Mouse (Mus musculus) ES-Bruce4 (cell line): ENCODE results near the gene Sptbn4.

Experiments used
- CTCF ChIP-seq: IDR thresholded peaks from one replicate; pipeline ENCODE4 v1.8.1; 2011; ENCODE audit warnings: low read depth, low read length
- EP300 ChIP-seq: IDR thresholded peaks from 2 replicates; pipeline ENCODE4 v1.6.1; 2011; ENCODE audit warnings: low read depth, low read length; ENCODE audit not compliant: insufficient read depth
- POLR2A ChIP-seq: IDR thresholded peaks from one replicate; pipeline ENCODE4 v1.8.1; 2011; ENCODE audit warnings: low read length; ENCODE audit not compliant: insufficient read depth

DNA sequence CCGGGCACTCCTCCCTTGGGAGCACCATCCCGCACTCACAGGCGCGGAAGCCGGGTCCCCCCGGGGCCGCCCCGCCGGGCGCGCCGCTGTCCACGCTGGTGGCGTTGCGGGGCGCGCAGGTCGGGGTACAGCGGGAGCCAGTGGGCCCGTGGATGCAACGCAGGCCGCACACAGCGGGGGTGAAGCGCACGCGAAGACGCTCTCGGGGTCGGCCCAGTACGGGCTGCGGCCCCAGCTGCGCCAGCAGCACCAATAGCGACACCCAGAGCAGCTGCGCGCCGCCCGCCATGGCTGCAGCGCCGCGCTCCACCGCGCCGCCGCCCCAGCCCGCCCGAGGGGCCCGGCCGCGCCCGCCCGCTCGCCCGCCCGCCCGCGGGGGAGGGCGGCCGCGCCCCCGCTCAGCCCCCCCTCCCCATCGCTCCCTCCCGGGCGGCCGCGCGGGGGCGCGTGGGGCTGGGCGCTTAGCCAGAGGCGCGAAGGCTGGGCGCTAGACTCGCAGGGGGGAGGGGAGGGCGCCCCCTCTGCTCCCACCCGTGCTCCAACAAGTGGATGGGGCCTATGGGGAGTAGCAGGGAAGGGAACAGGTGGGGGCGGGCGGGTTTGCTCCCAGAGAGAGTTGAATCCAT, 114.1 kb downstream of the Sptbn4 start:
- TF ChIP-seq CTCF (no peak), POLR2A (no peak), EP300 (no peak)
